16 mouse cellular contexts compared by ENCODE assay signal in genomic region chr5:124456762-124457161, GRCm38 (mm10).
"Had no signal": no experiment of that assay in that cellular context is flagged by ENCODE, and none has a peak within 500 bp of the region (broad histone marks: within the 10 kb centered on the region; RNA-seq: fewer than 3 reads in every experiment).

No protein-coding gene starts in this region.

- DNase-seq: lung, adult 18-20 months; lung, embryonic 14.5 days; lung, postnatal 10 days; lung, postnatal 4 days; midbrain, embryonic 14.5 days; retina, postnatal 1 day; right cerebral cortex, postnatal 4 days; spleen, adult 18-20 months; thymus, adult 18-20 months; thymus, postnatal 14 days; thymus, postnatal 36 days had no signal

- H3K4me3 ChIP-seq: midbrain, embryonic 10.5 days; midbrain, embryonic 12.5 days; myocyte; neural tube, embryonic 13.5 days; neural tube, embryonic 15.5 days had no signal

- H3K27ac ChIP-seq: midbrain, embryonic 10.5 days; midbrain, embryonic 12.5 days; neural tube, embryonic 13.5 days; neural tube, embryonic 15.5 days had no signal
